Comparison of ENCODE assay signal across 16 mouse cellular contexts in the genomic region with DNA sequence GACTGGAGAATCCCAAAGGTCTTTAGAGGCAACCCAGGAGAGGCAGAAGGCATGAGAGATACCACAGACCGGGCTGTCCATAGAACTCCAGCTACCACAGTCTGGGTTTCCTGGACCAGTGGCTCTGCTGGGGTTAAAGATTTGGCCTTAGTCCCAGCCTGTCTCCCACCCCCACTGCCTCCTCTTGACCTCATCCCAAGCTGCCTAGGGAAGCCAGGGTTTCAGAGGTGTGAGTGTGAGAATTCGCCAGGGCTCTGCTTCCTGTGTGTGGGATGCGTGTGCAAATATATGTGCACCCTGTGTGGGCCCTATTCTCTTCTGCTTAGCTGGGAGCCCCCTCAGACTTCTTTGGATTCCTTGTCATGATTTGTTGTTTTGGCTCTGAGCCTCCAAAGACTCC.
"Had no signal": no experiment of that assay in that cellular context is flagged by ENCODE, and none has a peak within 500 bp of the region (broad histone marks: within the 10 kb centered on the region; RNA-seq: fewer than 3 reads in every experiment).

No protein-coding gene starts in this region.

- H3K27ac ChIP-seq: left cerebral cortex, adult 2 months; liver, embryonic 13.5 days; midbrain, embryonic 12.5 days; midbrain, embryonic 15.5 days; neural tube, embryonic 12.5 days; neural tube, embryonic 15.5 days had no signal

- H3K4me2 ChIP-seq: liver, embryonic 13.5 days; midbrain, embryonic 12.5 days; midbrain, embryonic 15.5 days; neural tube, embryonic 12.5 days; neural tube, embryonic 15.5 days had no signal

- ATAC-seq: intestine, postnatal 0 days; midbrain, embryonic 15.5 days had no signal

- H3K9ac ChIP-seq: liver, embryonic 13.5 days; midbrain, embryonic 12.5 days; midbrain, embryonic 15.5 days; neural tube, embryonic 12.5 days; neural tube, embryonic 15.5 days had no signal

- H3K4me1 ChIP-seq: midbrain, embryonic 12.5 days had no signal

- H3K4me3 ChIP-seq: left cerebral cortex, adult 2 months; liver, embryonic 13.5 days; megakaryocyte, embryonic 14.5 days; midbrain, embryonic 12.5 days; midbrain, embryonic 15.5 days; neural tube, embryonic 12.5 days; neural tube, embryonic 15.5 days had no signal

- H3K9me3 ChIP-seq: liver, embryonic 13.5 days; megakaryocyte, embryonic 14.5 days; midbrain, embryonic 12.5 days; midbrain, embryonic 15.5 days; neural tube, embryonic 12.5 days; neural tube, embryonic 15.5 days had no signal

- H3K36me3 ChIP-seq: liver, embryonic 13.5 days; midbrain, embryonic 12.5 days; midbrain, embryonic 15.5 days; neural tube, embryonic 12.5 days; neural tube, embryonic 15.5 days had no signal

- DNase-seq: kidney, adult 9 months; kidney, postnatal 10 days; layer of hippocampus, postnatal 36 days; liver, embryonic 13.5 days; retina, postnatal 1 day; right cerebral cortex, postnatal 25 days; spleen, adult 18-20 months; thymus, adult 18-20 months; thymus, postnatal 36 days had no signal
